Mouse (Mus musculus) small intestine, adult 2 months (tissue): Measurements from ENCODE around the gene Tcf12.

ENCODE experiments used
- CTCF ChIP-seq: fragments of 200-500 bp; IDR thresholded peaks from 2 replicates; pipeline ENCODE4 v1.5.1; 2012; ENCODE audit warnings: low read depth, mild to moderate bottlenecking, control low read depth, inconsistent platforms, low read length, moderate library complexity, mixed read lengths; ENCODE audit not compliant: insufficient replicate concordance, insufficient read length; ENCODE audit errors: extremely low read depth
- POLR2A ChIP-seq: fragments of 200-500 bp; IDR thresholded peaks from 2 replicates; pipeline ENCODE4 v1.6.1; 2012; ENCODE audit warnings: low read depth, mild to moderate bottlenecking, control low read depth, inconsistent platforms, low read length, moderate library complexity

DNA sequence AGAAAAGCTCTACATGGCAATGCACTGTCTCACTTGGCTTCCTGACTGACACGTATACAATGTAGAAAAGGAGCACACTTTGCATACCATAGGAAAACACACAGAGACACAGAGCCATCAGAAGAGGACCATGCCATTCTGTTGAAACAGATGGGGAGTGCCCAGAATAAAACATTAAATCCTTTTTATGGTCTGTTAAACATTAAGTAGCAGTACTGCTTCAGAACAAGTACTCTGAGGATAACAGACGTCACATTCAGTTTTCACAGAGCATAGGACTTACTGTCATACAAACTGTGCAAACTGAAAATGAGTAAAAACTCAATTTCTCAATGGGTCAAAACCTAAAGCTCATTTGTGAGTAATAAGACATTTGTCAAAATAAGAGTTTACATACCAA lies 158.5 kb downstream of the Tcf12 start:
- TF ChIP-seq POLR2A (no peak), CTCF (no peak)
